Mouse (Mus musculus) cerebellum, adult 9-11 months (tissue): Measurements from ENCODE around the gene Wwox.

Experiments used
- DNase-seq: peaks from one replicate; pipeline ENCODE4 v3.0.0; 2022

Gene Wwox

GRCm38 (mm10) chr8:114982762-114983161, 543.3 kb downstream of the Wwox start:
- no peak for DNase-seq

GRCm38 (mm10) chr8:114984500-114984899, 545.0 kb downstream of the Wwox start:
- DNase-seq, result no peak

DNA sequence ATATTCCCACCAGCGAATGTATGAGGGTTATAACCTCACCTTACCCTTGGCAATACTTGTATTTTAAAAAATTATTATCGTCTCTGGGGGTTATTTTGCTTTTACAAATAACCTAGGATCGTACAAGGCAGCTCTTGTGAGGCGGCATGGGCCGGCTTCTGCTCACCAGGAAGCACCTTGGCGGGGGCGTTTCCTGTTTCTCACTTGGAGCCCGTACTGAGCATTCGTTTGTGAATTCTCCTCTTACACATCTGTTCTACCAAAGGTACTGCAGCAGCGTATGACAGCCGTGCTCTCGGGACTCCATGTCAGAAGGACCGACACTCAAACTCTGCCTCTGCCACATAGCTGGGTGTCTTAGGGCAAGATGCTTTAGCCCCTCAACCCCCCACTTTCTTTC, 546.5 kb downstream of the Wwox start:
- no peak for DNase-seq

GRCm38 (mm10) chr8:114986971-114987370, 547.5 kb downstream of the Wwox start:
- DNase-seq, result no peak

GRCm38 (mm10) chr8:114990865-114991613, 551.6 kb downstream of the Wwox start:
- DNase-seq, result no peak

GRCm38 (mm10) chr8:115000736-115001135, 561.3 kb downstream of the Wwox start:
- DNase-seq, result no peak

- no peak for DNase-seq
Measured at GRCm38 (mm10) chr8:115005021-115005420, 565.6 kb downstream of the Wwox start.

DNA sequence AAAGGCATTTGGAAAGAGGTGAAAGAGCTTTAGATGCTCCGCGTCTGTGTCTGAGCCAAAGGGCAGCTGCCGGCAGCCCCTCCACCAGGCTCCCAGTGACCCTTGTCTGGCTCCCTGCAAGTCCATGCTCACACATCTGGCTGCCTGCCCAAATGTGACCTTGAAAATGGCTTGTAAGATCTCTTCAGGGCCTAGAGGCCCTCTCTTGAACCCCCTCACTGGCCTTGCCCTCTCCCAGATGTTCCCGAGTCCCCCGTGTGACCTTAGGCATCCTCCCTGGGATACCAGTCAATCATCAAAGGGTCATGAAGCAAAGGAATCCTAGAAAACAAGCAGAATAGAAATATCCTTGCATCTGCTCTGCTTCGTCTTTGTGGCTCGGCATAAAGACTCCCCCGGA, 567.1 kb downstream of the Wwox start:
- no peak for DNase-seq

DNA sequence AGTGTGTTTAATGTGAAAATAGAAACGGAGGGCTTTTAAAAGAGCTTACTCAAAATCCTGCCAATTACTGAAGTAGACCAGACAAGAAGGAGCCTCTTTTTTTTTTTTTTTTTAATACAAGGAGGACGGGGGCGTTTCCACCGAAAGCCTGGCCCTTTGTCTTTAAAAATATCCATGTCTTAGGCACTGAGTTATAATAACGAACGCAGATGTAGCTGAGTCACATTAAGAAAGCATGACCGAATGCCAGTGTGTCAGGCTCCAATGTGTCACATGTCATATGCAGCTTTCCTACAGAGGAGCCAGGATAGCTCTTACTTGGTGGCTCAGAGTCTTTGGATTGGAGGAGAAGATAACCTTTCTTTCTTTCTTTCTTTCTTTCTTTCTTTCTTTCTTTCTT, 567.8 kb downstream of the Wwox start:
- no peak for DNase-seq

- DNase-seq, result peak; percentile 19
Measured at GRCm38 (mm10) chr8:115008624-115009620, 569.5 kb downstream of the Wwox start.

DNA sequence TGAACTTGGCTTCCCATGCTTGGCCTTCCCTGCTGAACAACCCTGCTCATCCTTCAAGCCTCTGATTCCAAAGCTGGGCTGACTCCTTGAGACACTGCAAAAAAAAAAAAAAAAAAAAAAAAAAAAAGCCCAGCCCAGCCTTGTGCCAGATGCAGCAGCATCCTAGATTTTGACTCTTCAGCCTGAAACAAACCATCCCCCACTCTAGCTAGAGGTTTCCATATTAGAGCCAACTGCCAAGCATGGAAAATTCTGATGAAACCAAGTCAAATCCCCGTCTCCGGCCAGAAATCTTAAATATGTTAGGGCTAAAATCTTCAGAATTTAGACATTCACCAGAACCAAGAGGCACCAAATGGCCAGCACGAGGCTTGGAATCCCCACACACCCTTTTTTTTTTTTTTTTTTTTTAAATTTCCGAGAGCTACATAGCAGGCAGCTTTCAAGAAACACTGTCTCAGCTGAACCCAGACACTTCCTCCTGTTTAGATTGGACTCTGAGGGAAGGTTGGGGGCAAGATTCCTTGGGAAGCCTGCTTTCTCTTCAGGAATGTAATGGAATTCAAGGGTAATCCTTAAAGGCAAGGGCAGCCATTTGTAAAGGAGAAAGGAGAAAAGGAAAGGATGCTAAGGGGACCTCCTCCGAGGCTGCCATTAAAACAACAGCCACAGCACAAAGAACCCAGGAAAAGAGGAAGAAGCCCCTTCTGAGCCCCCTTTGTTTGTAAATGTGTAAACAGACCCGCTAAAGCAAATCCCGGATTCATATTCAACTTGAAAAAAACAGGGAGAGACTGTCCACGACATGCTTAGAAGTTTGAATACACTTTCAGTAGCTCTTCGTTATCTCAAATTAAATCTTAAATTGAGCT, 570.7 kb downstream of the Wwox start:
- DNase-seq, result no peak

DNA sequence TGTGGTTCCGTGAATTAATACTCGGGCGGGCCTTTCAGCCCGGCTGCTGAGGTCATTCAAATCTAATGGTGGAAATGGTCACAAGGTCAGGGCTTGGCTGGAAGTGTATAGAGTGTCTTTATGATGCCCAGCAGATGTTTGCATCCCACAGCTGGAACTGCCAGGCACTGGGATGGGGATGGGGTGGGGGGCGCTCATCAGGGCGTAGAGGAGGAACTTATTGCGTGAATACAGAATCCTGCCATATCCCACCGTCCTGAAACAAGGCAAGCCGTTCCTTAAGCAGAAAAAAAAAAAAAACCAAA, 571.3 kb downstream of the Wwox start:
- DNase-seq, result no peak

GRCm38 (mm10) chr8:115019661-115020060, 580.2 kb downstream of the Wwox start:
- no peak for DNase-seq

DNA sequence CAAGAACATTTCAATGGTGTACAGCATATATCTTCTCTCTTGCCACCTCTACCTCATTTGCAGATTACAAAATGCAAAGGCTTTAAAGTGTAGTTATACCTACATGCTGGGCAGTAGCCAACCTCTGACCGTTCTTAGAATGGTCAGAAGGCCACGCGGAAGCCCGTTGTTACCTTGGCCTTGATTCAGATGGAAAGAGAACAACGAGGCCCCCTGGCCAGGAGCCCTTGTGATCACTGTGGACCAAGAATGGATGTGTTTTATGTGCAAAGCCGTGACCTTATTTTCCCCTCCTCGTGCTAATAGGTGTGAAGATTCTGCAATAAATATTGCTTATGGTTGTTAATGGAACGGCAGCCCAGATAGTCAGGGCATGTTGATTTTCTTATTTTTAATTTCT, 582.3 kb downstream of the Wwox start:
- no peak for DNase-seq

GRCm38 (mm10) chr8:115024062-115024461, 584.6 kb downstream of the Wwox start:
- DNase-seq, result no peak

DNA sequence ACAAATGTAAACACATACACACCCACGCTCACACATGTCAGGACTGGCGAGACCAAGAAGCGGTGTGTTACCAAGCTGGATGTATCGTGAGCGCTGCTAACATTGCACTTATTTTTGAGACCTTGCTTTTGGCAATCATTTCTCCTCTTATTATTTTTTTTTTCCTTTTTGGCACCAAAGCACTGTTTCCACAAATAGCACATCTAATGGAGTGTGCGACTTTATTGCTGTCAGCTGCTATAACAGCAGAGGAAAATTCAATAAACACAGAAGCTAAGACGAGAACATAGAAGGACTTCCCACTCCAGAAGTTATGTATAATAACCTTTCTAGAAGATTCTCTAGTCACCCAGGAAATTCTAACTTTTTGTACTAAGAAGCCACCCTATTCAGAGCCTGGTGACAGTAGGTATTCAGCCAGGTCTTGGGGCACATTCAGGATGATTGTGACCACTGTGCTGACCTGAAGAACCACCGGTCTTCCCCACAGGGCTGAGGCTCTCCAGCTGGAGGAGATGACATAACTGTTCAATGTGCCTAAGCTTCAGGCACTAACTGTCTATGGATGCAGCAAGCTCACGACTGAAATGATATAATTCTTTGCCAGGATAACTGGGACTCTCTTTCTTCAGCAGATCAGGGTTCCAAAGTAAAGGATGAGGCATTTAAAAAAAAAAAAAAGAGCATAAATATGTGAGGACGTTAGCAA, 586.1 kb downstream of the Wwox start:
- DNase-seq, result no peak

- no peak for DNase-seq
Measured at GRCm38 (mm10) chr8:115026201-115026600, 586.7 kb downstream of the Wwox start.

DNA sequence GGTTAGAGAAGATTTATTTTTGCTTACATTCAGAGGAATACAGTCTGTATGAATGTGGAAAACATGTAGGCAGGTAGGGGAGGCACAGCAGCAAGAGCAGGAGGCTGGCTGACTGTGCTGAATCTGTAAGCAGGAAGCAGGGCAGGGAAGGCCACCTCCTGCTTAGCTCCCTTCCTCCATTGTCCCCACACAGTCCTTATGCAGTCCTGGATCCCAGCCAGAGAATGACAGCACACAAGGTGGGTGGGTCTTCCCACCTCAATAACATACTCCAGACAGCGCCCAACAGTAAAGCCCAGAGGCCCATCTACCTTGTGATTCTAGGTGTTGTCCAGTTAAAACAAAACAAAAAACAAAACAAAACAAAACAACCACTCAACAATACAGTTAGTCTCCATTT, 593.7 kb downstream of the Wwox start:
- DNase-seq, result no peak

DNA sequence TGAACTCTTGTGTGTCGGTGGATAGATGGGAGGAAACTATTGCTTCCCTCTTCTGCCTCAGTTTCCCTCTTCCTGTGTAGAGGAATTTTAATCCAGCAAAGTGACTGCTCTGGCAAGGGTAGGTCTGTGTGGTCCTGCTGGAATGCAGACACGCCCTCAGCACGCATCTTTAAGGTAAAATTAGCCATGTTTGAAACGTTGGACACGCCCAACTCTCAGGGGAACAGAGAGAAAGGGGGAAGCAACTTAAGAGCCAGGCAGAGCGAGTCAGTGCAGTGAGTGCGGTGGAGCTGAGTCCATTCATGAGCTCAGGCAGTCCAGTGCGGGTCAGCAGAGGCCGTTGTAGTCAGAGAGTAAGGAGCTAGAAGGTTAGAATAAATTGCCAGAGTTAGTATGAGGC, 596.6 kb downstream of the Wwox start:
- DNase-seq, result no peak

DNA sequence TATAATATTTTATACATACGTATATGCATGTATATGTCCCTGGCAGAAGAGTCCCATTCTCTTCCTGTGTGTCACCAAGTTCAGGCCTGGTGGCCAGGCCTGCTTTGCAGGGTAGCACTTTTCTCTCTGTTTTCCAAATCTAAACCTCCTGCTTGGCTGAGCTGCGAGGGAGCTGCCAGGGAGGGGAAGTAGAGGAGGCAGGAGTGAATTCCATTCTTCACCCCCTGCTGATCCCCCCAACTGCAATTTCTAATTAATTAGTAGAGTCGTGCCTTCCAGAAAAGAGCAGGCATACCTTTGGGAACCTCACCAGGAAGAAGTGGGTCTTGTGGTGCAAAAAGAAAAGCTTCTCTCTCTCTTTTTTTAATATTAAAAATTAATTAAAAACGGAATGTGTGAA, 599.0 kb downstream of the Wwox start:
- DNase-seq, result peak; percentile 7

- DNase-seq, result no peak
Measured at GRCm38 (mm10) chr8:115045746-115046145, 606.3 kb downstream of the Wwox start.

- no peak for DNase-seq
Measured at GRCm38 (mm10) chr8:115046496-115046895, 607.0 kb downstream of the Wwox start.
